Mouse (Mus musculus) ES-E14 (cell line): ENCODE results near the gene Arf4.

Experiments
- HCFC1 ChIP-seq: IDR thresholded peaks from 2 replicates; pipeline ENCODE4 v1.6.1; 2012; ENCODE audit warnings: low read length, inconsistent platforms, borderline replicate concordance; ENCODE audit not compliant: insufficient read depth
- MAFK ChIP-seq: IDR thresholded peaks from 2 replicates; pipeline ENCODE4 v1.6.1; 2014; ENCODE audit warnings: mild to moderate bottlenecking, low read depth, low read length, inconsistent platforms; ENCODE audit not compliant: insufficient read depth
- ZC3H11A ChIP-seq: IDR thresholded peaks from 2 replicates; pipeline ENCODE4 v1.6.1; 2012; ENCODE audit warnings: low read depth, mild to moderate bottlenecking, inconsistent platforms, low read length, borderline replicate concordance
- ZNF384 ChIP-seq: IDR thresholded peaks from 2 replicates; pipeline ENCODE4 v1.6.1; 2012; ENCODE audit warnings: low read depth, low read length, inconsistent platforms

- TF ChIP-seq ZNF384 (no peak), MAFK (no peak), ZC3H11A (no peak), HCFC1 (no peak)
These were observed 32.5 kb upstream of the Arf4 start for GRCm38 (mm10) chr14:26605354-26605753.
